Mouse (Mus musculus) neural tube, embryonic 11.5 days (tissue): Measurements from ENCODE around the gene Nr1i2. TPM values are rescaled to one million over a fixed set of nuclear protein-coding genes. Genes with fewer than 3 reads are reported as not detected.
"Not testable (repeated sequence)": the region's sequence is repeated elsewhere in the genome, so short reads cannot be mapped to it uniquely, and the experiment has no call there.

ENCODE experiments used
- ATAC-seq: fragments of 200-750 bp; cut with Nextera tagmentation; 2 replicates; pipeline ENCODE4 v1.8.0; 2017; ENCODE audit warnings: moderate number of reproducible peaks, mild to moderate bottlenecking, moderate TSS enrichment, moderate library complexity; ENCODE audit not compliant: insufficient read depth, low FRiP score, low TSS enrichment
- DNase-seq: peaks from one replicate; pipeline ENCODE4 v3.0.0-alpha.2; 2015; ENCODE audit warnings: low spot score
- H3K27ac ChIP-seq: fragments of 300-500 bp; sonication (generic); 2 replicates; pipeline ENCODE4 v1.5.1; 2014; ENCODE audit warnings: low read depth, mild to moderate bottlenecking, low read length
- H3K27me3 ChIP-seq: fragments of 300-500 bp; sonication (generic); 2 replicates; pipeline ENCODE4 v1.6.1; 2014; ENCODE audit warnings: mild to moderate bottlenecking, low read length, mixed read lengths; ENCODE audit not compliant: control insufficient read depth, insufficient read depth
- H3K36me3 ChIP-seq: fragments of 300-500 bp; sonication (generic); 2 replicates; pipeline ENCODE4 v1.6.1; 2014; ENCODE audit warnings: mild to moderate bottlenecking, low read length, moderate library complexity, mixed read lengths; ENCODE audit not compliant: control insufficient read depth, insufficient read depth
- H3K4me1 ChIP-seq: fragments of 300-500 bp; sonication (generic); 2 replicates; pipeline ENCODE4 v1.6.1; 2014; ENCODE audit warnings: low read length, mixed read lengths; ENCODE audit not compliant: control insufficient read depth, insufficient read depth
- H3K4me2 ChIP-seq: fragments of 300-500 bp; sonication (generic); 2 replicates; pipeline ENCODE4 v1.6.1; 2014; ENCODE audit warnings: low read depth, mild to moderate bottlenecking, moderate library complexity
- H3K4me3 ChIP-seq: fragments of 300-500 bp; sonication (generic); 2 replicates; pipeline ENCODE4 v1.5.1; 2014; ENCODE audit warnings: low read depth, low read length
- H3K9ac ChIP-seq: fragments of 300-500 bp; sonication (generic); 2 replicates; pipeline ENCODE4 v1.6.1; 2014; ENCODE audit warnings: mild to moderate bottlenecking, low read length
- H3K9me3 ChIP-seq: fragments of 300-500 bp; sonication (generic); 2 replicates; pipeline ENCODE4 v1.6.1; 2016; ENCODE audit warnings: low read length; ENCODE audit not compliant: control insufficient read depth
- WGBS: fragments of 180-500 bp; shearing (Covaris S2); extraction: QIAGEN DNeasy Blood & Tissue Kit; methylation state at CpG from one replicate; pipeline ENCODE4 v1.1.7; 2014; 5-methylcytosine and 5-hydroxymethylcytosine counted together
- polyA plus RNA-seq: library from polyadenylated mRNA; unstranded; fragments of >200 nt; fragmentation: Nextera tagmentation; extraction: Ambion mirVana; gene quantifications from 2 replicates; pipeline ENCODE4 v1.2.1, GENCODE M21; 2014

The Nr1i2 gene
- polyA plus RNA-seq: not detected in 2 replicates

GRCm38 (mm10) chr16:38294685-38295348 lies at the start of gene Nr1i2:
Gene Nr1i2 (minus strand): TSS chr16:38294824.
- Histone ChIP-seq H3K9me3 (no peaks in the 10 kb centered on the region), H3K27ac (no peak within 1 kb of the TSS), H3K27me3 (no peaks in the 10 kb centered on the region), H3K4me2 (no peak within 1 kb of the TSS), H3K9ac (no peak within 1 kb of the TSS), H3K4me1 (no peaks in the 10 kb centered on the region), H3K36me3 (no peaks in the 10 kb centered on the region), H3K4me3 (no peak within 1 kb of the TSS)
- WGBS: 76% methylated on average over 7 of the region's 7 CpGs
- ATAC-seq: no peak
- no peak for DNase-seq

DNA sequence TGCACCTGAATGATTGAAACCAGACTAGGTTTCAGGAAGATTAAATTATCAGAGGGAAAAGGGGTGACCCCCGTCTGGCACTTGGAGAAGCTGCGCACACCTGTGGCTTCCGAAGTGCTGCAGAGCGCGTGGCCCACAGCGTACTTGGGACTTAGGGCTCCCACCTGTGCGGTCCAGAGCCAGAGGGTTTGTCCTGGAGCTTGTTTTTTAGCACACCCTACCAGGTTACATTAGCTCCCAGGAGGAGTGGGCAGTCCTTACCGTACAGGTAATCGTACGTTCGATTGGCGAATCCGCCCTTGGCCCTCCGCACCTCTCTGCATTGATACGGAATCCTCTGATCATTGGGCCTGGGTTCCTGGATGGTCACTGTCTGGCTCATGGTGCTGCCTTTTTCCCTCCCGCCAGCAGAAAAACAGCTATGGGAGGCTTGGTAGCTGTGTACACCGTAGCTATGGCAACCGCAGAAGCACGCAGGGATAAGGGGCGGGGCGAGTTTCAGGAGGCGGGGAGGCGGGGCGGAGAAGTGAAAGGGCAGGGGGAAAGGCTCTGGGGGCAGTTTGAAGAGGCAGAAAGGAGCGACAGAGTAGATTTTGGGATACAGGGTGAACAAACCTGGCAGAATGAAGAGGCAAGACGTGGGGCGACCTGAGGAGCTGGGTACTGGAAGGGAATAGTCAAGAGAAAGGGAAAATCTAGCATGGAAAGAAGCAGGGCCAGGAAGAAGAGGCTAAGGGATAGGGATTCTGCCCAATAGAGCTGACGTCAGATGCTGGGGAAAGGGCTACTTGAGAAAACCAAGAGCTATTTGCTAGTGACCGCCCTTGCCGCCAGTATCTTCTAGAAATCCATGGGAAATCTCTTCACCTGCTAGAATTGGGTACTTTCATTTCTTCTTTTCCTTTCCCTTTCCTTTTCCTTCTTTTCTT lies 47.0 kb upstream of the Nr1i2 start, which contains the start of gene Maats1:
Maats1 (minus strand) TSS at position 748 of the 929 bp plus-strand sequence.
- H3K9me3 ChIP-seq: no peaks in the 10 kb centered on the region
- no peaks in the 10 kb centered on the region; the same call in 1 of the 2 replicates for H3K4me1 ChIP-seq
- peak; percentile 82 for ATAC-seq
- H3K4me2 ChIP-seq: peak within 1 kb of the TSS; percentile 62
- H3K36me3 ChIP-seq: no peaks in the 10 kb centered on the region
- peak; percentile 88 for DNase-seq
- H3K9ac ChIP-seq: peak within 1 kb of the TSS; percentile 39
- 11% methylated on average over 30 of the region's 30 CpGs for WGBS
- H3K27me3 ChIP-seq: no peaks in the 10 kb centered on the region
- H3K4me3 ChIP-seq: peak within 1 kb of the TSS; percentile 29
- no peak within 1 kb of the TSS for H3K27ac ChIP-seq

GRCm38 (mm10) chr16:38338077-38338476 lies 43.5 kb upstream of the Nr1i2 start:
- not testable (repeated sequence) for H3K36me3 ChIP-seq, H3K4me1 ChIP-seq, H3K9ac ChIP-seq, H3K9me3 ChIP-seq, H3K27me3 ChIP-seq, H3K4me2 ChIP-seq, DNase-seq, ATAC-seq, H3K4me3 ChIP-seq, H3K27ac ChIP-seq
- WGBS: 91% methylated on average over 4 of the region's 4 CpGs

GRCm38 (mm10) chr16:38334431-38334830 lies 39.8 kb upstream of the Nr1i2 start:
- Histone ChIP-seq H3K4me2 (no peak overlapping the region), H3K27ac (no peak overlapping the region), H3K36me3 (no peaks in the 10 kb centered on the region), H3K4me1 (no peaks in the 10 kb centered on the region), H3K27me3 (no peaks in the 10 kb centered on the region), H3K9ac (no peak overlapping the region), H3K4me3 (no peak overlapping the region), H3K9me3 (no peaks in the 10 kb centered on the region)
- DNase-seq (no peak), ATAC-seq (no peak)
- WGBS: 30% methylated on average over 6 of the region's 6 CpGs

DNA sequence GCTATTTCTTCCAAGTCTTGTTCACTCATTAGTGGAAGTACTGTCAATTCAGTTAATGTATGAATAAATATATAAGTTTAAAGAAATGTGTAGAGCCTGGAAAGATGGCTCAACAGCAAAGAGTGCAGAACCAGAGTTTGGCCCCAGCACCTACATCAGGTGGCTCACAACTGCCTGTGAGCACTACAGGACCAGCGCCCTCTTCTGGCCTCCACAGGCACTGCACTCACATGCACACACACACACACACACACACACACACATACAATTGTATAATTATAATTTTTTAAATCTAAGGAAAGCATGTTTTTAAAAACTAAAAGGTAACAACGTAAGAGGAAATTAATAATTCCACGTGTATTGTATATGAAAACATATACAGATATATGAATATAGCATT lies 34.7 kb upstream of the Nr1i2 start:
- H3K9ac ChIP-seq: no peak overlapping the region
- H3K4me1 ChIP-seq: no peaks in the 10 kb centered on the region
- ATAC-seq (no peak), DNase-seq (no peak)
- H3K4me3 ChIP-seq: no peak overlapping the region
- 90% methylated on average over 3 of the region's 3 CpGs for WGBS
- no peaks in the 10 kb centered on the region for H3K9me3 ChIP-seq
- H3K36me3 ChIP-seq: no peaks in the 10 kb centered on the region
- H3K4me2 ChIP-seq: no peak overlapping the region
- no peaks in the 10 kb centered on the region for H3K27me3 ChIP-seq
- no peak overlapping the region for H3K27ac ChIP-seq

GRCm38 (mm10) chr16:38326778-38327397 lies 32.3 kb upstream of the Nr1i2 start:
- WGBS: 88% methylated on average over 11 of the region's 11 CpGs
- Histone ChIP-seq H3K4me2 (no peak overlapping the region), H3K9me3 (no peaks in the 10 kb centered on the region), H3K27ac (no peak overlapping the region), H3K4me1 (no peaks in the 10 kb centered on the region), H3K27me3 (no peaks in the 10 kb centered on the region), H3K36me3 (no peaks in the 10 kb centered on the region), H3K9ac (no peak overlapping the region), H3K4me3 (no peak overlapping the region)
- no peak for ATAC-seq
- no peak for DNase-seq

DNA sequence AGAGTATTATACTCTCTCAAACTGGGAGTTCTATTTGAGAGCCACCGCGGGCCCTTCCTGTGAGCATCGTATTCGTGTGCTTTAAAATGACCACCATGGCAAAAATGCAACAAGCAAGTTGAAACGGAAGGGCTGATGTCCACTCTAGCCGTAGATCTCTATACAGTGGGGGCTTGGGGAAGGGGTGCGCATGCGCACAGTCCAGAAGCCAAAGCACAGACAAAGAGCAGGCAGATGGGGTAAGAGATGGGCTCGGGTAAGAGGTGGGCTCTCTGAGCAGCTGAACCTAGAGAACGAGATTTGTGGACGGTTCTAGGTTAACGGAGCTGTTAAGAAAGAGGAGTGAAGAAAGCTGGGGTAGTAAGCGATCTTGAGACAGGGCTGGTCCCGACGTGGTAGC lies 29.7 kb upstream of the Nr1i2 start:
- Histone ChIP-seq H3K27me3 (no peaks in the 10 kb centered on the region), H3K27ac (no peak overlapping the region), H3K36me3 (no peaks in the 10 kb centered on the region), H3K4me3 (no peak overlapping the region), H3K9me3 (no peaks in the 10 kb centered on the region), H3K9ac (no peak overlapping the region), H3K4me1 (no peaks in the 10 kb centered on the region), H3K4me2 (no peak overlapping the region)
- no peak for DNase-seq
- 92% methylated on average over 15 of the region's 15 CpGs for WGBS
- ATAC-seq: no peak

GRCm38 (mm10) chr16:38321452-38321935 lies 26.9 kb upstream of the Nr1i2 start:
- H3K27me3 ChIP-seq: no peaks in the 10 kb centered on the region
- no peaks in the 10 kb centered on the region for H3K9me3 ChIP-seq
- DNase-seq (peak; percentile 63), ATAC-seq (peak; percentile 55)
- no peak overlapping the region for H3K9ac ChIP-seq
- H3K27ac ChIP-seq: no peak overlapping the region
- H3K4me2 ChIP-seq: peak overlapping the region; percentile 30; the same call in 1 of the 2 replicates
- WGBS: 39% methylated on average over 17 of the region's 17 CpGs
- H3K4me1 ChIP-seq: no peaks in the 10 kb centered on the region
- no peak overlapping the region for H3K4me3 ChIP-seq
- H3K36me3 ChIP-seq: no peaks in the 10 kb centered on the region
